Mouse (Mus musculus): ENCODE measurements around the gene Gm20388.

DNA sequence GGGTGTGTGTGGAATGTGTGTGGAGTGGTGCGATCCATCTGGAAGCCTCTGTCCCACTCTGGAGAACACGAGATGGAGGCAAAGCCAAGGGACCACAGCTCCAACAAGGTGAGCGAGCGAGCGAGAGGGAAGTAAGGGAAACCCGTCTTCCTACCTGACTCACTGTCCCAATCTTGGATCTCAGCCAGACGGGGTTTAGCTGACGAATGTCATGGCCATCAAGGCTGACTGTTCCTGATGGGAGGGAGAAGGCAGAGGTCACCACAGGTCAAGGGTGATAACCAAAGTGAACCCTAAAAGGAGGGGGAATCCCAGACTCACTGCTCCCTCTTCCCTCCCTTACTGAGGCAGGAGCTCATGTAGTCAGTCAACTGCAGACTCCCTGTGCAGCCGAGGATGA is 4049.4 kb downstream of the Gm20388 start:
- no peak for TF ChIP-seq POLR2A (IDR thresholded peaks at IDR 0.05; ENCODE audit: extremely low read depth, insufficient read depth, low read length)
- TF ChIP-seq CTCF (IDR thresholded peaks at IDR 0.05; ENCODE audit: extremely low read depth, insufficient read depth, low read length), result no peak

All from cortical plate, adult 2 months (tissue).